Mouse (Mus musculus): ENCODE results near the gene Clint1.
A peak's percentile ranks its signal among the peaks of the same experiment; 100 is the strongest.

The Clint1 gene

GRCm38 (mm10) chr11:45885606-45886230, 33.9 kb downstream of the Clint1 start:
- no peak for DNase-seq

GRCm38 (mm10) chr11:45886596-45886995, 34.7 kb downstream of the Clint1 start:
- no peak for DNase-seq

GRCm38 (mm10) chr11:45888471-45889030, 36.7 kb downstream of the Clint1 start:
- DNase-seq: no peak

- no peak for DNase-seq
These were observed 38.1 kb downstream of the Clint1 start for GRCm38 (mm10) chr11:45889981-45890380.

- DNase-seq: no peak
These were observed 38.6 kb downstream of the Clint1 start for GRCm38 (mm10) chr11:45890423-45890822.

- no peak for DNase-seq
These were observed 41.1 kb downstream of the Clint1 start for GRCm38 (mm10) chr11:45892861-45893360.

GRCm38 (mm10) chr11:45897392-45897791, 45.5 kb downstream of the Clint1 start:
- no peak for DNase-seq

- no peak for DNase-seq
These were observed 48.6 kb downstream of the Clint1 start for GRCm38 (mm10) chr11:45900233-45901015.

- DNase-seq: no peak
These were observed 54.4 kb downstream of the Clint1 start for GRCm38 (mm10) chr11:45906109-45906786.

GRCm38 (mm10) chr11:45907301-45907700, 55.5 kb downstream of the Clint1 start:
- no peak for DNase-seq

GRCm38 (mm10) chr11:45908070-45908469, 56.2 kb downstream of the Clint1 start:
- DNase-seq: no peak

- DNase-seq: no peak
These were observed 57.0 kb downstream of the Clint1 start for GRCm38 (mm10) chr11:45908894-45909293.

GRCm38 (mm10) chr11:45910701-45911100, 58.9 kb downstream of the Clint1 start:
- DNase-seq: no peak

GRCm38 (mm10) chr11:45916196-45916595, 64.3 kb downstream of the Clint1 start:
- DNase-seq: no peak

- no peak for DNase-seq
These were observed 66.2 kb downstream of the Clint1 start for GRCm38 (mm10) chr11:45918018-45918417.

- no peak for DNase-seq
These were observed 67.0 kb downstream of the Clint1 start for GRCm38 (mm10) chr11:45918836-45919235.

GRCm38 (mm10) chr11:45921026-45921425, 69.2 kb downstream of the Clint1 start:
- no peak for DNase-seq

GRCm38 (mm10) chr11:45921480-45921898, 69.6 kb downstream of the Clint1 start:
- DNase-seq: no peak

- no peak for DNase-seq
These were observed 73.6 kb downstream of the Clint1 start for GRCm38 (mm10) chr11:45925436-45925835.

- DNase-seq: peak; percentile 71 to 75
These were observed 74.8 kb downstream of the Clint1 start for GRCm38 (mm10) chr11:45926640-45927082.

GRCm38 (mm10) chr11:45927456-45927855, 75.6 kb downstream of the Clint1 start:
- DNase-seq: no peak

- DNase-seq: no peak
These were observed 77.7 kb downstream of the Clint1 start for GRCm38 (mm10) chr11:45929541-45929940.

- DNase-seq: no peak
These were observed 80.9 kb downstream of the Clint1 start for GRCm38 (mm10) chr11:45932771-45933170.
